In the genomic region with DNA sequence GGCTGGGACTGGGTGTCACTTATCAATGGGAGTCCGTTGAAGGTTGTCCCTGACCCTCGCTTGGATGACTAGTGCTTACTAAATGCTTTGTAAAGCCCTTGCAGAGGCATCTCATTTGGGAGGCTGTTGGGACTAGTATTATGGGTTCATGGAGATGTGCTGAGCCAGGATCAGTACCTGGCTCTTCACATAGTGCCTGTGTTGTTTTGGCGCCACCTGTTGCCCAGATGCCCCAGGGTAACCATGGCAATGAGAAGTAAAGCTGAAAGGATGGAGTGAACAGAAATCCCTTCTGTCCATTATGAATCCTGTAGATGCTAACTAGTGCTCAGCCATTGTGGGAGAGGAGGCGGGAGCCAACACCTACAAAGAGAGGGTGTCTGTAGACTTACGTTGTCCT, we compare ENCODE assay signal across 10 mouse cellular contexts.
A peak's percentile ranks its signal among the peaks of the same experiment; 100 is the strongest.
DNase-seq lines count a peak whose midpoint lies in the region; ATAC-seq and TF ChIP-seq lines count a peak whose summit lies in the region.
"Had no signal": no experiment of that assay in that cellular context is flagged by ENCODE, and none has a peak within 500 bp of the region (broad histone marks: within the 10 kb centered on the region; RNA-seq: fewer than 3 reads in every experiment).

No protein-coding gene starts in this region.

- peak; percentile 41 for DNase-seq in gastrocnemius, adult 2 months
- DNase-seq in gastrocnemius, postnatal 25 days = no peak
- peak; percentile 51 for DNase-seq in midbrain, postnatal 0 days (ENCODE audit: low spot score)
- DNase-seq in naive thymus-derived CD4-positive, alpha-beta T cell, adult 2 months (ENCODE audit: low read depth) = peak; percentile 68
- no peak for DNase-seq in layer of hippocampus, adult 9-11 months

- no peak overlapping the region for H3K4me2 ChIP-seq in midbrain, postnatal 0 days (ENCODE audit: low read depth, low read length, poor library complexity, severe bottlenecking)
- no peak overlapping the region for H3K4me2 ChIP-seq in midbrain, embryonic 15.5 days
- H3K4me2 ChIP-seq: heart, embryonic 13.5 days had no signal

- no peaks in the 10 kb centered on the region for H3K9me3 ChIP-seq in midbrain, postnatal 0 days (ENCODE audit: low read length)
- H3K9me3 ChIP-seq in midbrain, embryonic 15.5 days = no peaks in the 10 kb centered on the region
- H3K9me3 ChIP-seq: heart, embryonic 13.5 days had no signal

- no peaks in the 10 kb centered on the region for H3K36me3 ChIP-seq in midbrain, postnatal 0 days (ENCODE audit: insufficient read depth, low read length)
- H3K36me3 ChIP-seq in midbrain, embryonic 15.5 days (replicated peaks) = no peaks in the 10 kb centered on the region
- H3K36me3 ChIP-seq: G1E; heart, embryonic 13.5 days had no signal

- no peaks in the 10 kb centered on the region for H3K27me3 ChIP-seq in midbrain, postnatal 0 days (ENCODE audit: insufficient read depth, low read length)
- no peaks in the 10 kb centered on the region for H3K27me3 ChIP-seq in midbrain, embryonic 15.5 days (replicated peaks)
- H3K27me3 ChIP-seq: heart, embryonic 13.5 days had no signal

- TF ChIP-seq POLR2A in embryonic fibroblast, embryonic 13.5 days (IDR thresholded peaks at IDR 0.05; ENCODE audit: low read depth, low read length) = no peak

- H3K4me1 ChIP-seq in midbrain, postnatal 0 days (ENCODE audit: insufficient read depth, low read length) = peaks cover 3% of the 10 kb centered on the region; the same call in 1 of the 2 replicates
- peaks cover 4% of the 10 kb centered on the region; the same call in 1 of the 2 replicates for H3K4me1 ChIP-seq in midbrain, embryonic 15.5 days
- H3K4me1 ChIP-seq in embryonic fibroblast, embryonic 13.5 days (ENCODE audit: control insufficient read depth, insufficient read depth, low read length) = no peaks in the 10 kb centered on the region
- H3K4me1 ChIP-seq: heart, embryonic 13.5 days had no signal

- intact Hi-C loops in gastrocnemius, adult 2 months (cut with DNase I) = no loop called here

- H3K9ac ChIP-seq in midbrain, postnatal 0 days (replicated peaks; ENCODE audit: low read length, poor library complexity, severe bottlenecking) = no peak overlapping the region
- H3K9ac ChIP-seq in midbrain, embryonic 15.5 days = no peak overlapping the region
- H3K9ac ChIP-seq: heart, embryonic 13.5 days had no signal

- H3K4me3 ChIP-seq in gastrocnemius, adult 2 months = no peak overlapping the region
- H3K4me3 ChIP-seq in midbrain, postnatal 0 days (ENCODE audit: low read depth, low read length) = no peak overlapping the region
- no peak overlapping the region for H3K4me3 ChIP-seq in midbrain, embryonic 15.5 days
- H3K4me3 ChIP-seq in embryonic fibroblast, embryonic 13.5 days (ENCODE audit: insufficient read depth, low read length) = no peak overlapping the region
- H3K4me3 ChIP-seq: heart, embryonic 13.5 days had no signal

- no peak overlapping the region for H3K27ac ChIP-seq in gastrocnemius, adult 2 months
- H3K27ac ChIP-seq in midbrain, postnatal 0 days (ENCODE audit: low read depth, low read length) = no peak overlapping the region
- H3K27ac ChIP-seq in midbrain, embryonic 15.5 days = no peak overlapping the region
- H3K27ac ChIP-seq in embryonic fibroblast, embryonic 13.5 days (ENCODE audit: insufficient read depth, low read length) = no peak overlapping the region
- H3K27ac ChIP-seq: heart, embryonic 13.5 days had no signal

- WGBS in midbrain, postnatal 0 days = 61% methylated on average over 5 of the region's 5 CpGs
- WGBS in midbrain, embryonic 15.5 days = 49% methylated on average over 5 of the region's 5 CpGs

- no peak for ATAC-seq in midbrain, postnatal 0 days (ENCODE audit: low FRiP score)
- no peak for ATAC-seq in midbrain, embryonic 15.5 days (replicated peaks)
- ATAC-seq in frontal cortex, adult (ENCODE audit: low TSS enrichment) = no peak; the same call in 1 of the 2 replicates

- TF ChIP-seq CTCF in gastrocnemius, adult 2 months (IDR thresholded peaks at IDR 0.05) = peak; percentile 56
- peak; percentile 58 for TF ChIP-seq CTCF in midbrain, postnatal 0 days (IDR thresholded peaks at IDR 0.05)
- TF ChIP-seq CTCF in embryonic fibroblast, embryonic 13.5 days (IDR thresholded peaks at IDR 0.05; ENCODE audit: borderline replicate concordance, insufficient read depth, low read length) = peak; percentile 63; the same call in 1 of the 2 replicates

Comparison
In these comparisons a context has a peak if more than half of its experiments do, and no peak if none do; other contexts are left out.
1. DNase-seq: peak in gastrocnemius, adult 2 months (single experiment), midbrain, postnatal 0 days (single experiment) and naive thymus-derived CD4-positive, alpha-beta T cell, adult 2 months (single experiment); none in gastrocnemius, postnatal 25 days (single experiment) and layer of hippocampus, adult 9-11 months (single experiment).
2. Peak in every context shown above with its lines, with median percentiles within 50 percentile points of each other: CTCF ChIP-seq.